Mouse (Mus musculus) cerebellum, postnatal 36 days (tissue): ENCODE results near the gene Asb15.

ENCODE experiments used
- DNase-seq, 2 experiments: peaks; one replicate each; pipeline ENCODE4 v3.0.0; 2021 to 2022; ENCODE audit warnings: mixed read lengths in 2 of 2

The Asb15 gene

GRCm38 (mm10) chr6:24568963-24569362 lies 41.0 kb downstream of the Asb15 start:
- no peak for DNase-seq

GRCm38 (mm10) chr6:24569711-24570110 lies 41.8 kb downstream of the Asb15 start:
- no peak for DNase-seq

- DNase-seq: no peak
These were observed 42.3 kb downstream of the Asb15 start for GRCm38 (mm10) chr6:24570278-24570677.

- DNase-seq: no peak
These were observed 43.2 kb downstream of the Asb15 start for GRCm38 (mm10) chr6:24571126-24571525.

DNA sequence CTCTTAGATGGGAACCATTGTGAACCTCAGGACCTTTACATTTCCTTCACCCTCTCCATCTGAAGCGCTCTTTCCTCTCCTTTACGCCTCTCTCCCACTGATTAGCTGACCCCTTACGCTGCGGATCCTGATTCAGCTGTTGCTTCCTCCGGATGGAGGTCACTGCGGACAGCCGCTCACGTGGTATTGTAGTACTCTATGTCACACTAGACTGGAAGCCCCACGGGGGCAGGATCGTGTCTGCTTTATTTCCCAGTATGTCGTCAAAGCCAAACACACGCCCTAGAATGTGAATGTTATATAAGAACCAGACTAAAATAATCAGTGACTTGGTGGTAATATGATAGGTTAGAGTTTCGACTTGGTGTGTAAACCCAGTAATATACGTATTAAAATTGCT lies 44.5 kb downstream of the Asb15 start:
- no peak for DNase-seq

DNA sequence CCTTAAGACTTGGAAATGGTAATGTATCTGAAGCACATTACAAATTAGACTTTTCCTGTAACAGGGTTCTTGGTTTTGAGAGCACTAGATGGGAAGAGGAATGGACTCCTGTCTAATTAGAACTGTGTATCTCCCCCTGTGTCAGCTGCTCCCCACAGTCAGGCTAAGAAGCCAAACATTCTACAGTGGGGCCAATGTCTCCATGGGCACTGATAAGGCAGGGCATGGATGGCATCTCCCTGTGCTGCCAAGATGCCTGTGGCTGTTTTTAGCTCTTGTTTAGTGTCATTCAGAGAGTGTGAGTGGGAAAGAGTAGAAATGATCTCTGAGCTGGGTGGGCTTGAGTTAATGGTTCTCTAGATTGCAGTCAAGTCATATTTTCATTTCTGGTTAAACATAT lies 45.4 kb downstream of the Asb15 start:
- DNase-seq: no peak

- no peak for DNase-seq
These were observed 55.5 kb downstream of the Asb15 start for GRCm38 (mm10) chr6:24583456-24583855.

DNA sequence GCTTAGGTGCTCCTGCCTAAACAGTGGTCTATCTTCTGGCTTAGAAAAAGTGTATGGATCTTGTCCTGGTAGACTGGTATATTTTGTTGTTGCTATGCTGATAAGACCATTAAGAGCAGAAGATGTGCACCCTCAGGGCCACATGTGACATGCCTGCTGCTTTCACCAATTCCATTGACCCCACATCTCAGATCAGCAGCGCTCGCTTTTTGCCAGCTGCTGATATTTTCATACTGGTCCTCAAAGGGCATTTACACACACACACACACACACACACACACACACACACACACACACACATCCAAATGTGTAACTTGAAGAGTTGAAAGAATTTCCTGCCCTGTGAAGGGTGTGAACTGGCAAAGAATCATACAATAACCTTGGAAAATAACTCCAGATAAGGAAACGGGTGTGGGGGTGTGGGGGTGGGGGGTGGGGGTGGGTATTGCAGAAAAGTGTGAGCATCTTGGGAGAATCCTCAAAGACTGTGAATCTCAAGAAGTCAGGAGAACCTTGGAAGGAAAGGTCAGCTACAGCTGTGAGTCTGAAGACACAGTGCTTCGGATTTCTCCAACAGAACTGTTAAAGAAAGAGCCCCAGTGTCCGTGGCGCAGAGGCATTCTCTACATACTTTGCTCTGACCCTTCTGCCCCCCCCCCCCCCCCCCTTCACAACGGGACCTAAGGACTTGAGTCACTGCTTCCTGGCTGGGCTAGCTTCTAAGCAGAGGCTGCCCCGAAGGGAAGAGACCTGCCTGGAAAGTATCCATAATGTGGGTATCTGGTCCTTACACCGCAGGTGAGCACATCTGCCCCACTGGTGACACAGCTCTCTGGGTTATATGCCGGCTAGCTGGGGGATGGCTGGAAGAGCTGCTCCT lies 57.7 kb downstream of the Asb15 start:
- DNase-seq: no peak

DNA sequence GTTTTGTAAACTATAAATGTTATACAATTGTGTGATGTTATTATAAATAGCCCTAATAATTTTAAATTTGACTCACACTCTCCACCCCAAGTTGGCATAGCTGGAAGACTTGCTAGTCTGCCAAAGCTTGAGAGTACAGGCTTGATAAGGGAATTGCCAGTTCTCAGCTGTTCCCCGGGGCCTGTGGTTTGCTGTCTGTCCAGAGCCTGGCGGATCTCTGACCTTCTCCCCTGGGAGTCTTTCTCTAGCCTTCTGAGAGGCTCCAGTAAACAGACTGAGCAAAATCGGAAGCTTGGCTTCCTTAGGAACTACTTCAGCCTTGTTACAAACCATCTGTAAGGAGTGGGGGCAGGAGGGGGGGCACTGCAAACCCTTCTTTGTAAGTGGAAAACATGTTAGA lies 58.9 kb downstream of the Asb15 start:
- DNase-seq: no peak

DNA sequence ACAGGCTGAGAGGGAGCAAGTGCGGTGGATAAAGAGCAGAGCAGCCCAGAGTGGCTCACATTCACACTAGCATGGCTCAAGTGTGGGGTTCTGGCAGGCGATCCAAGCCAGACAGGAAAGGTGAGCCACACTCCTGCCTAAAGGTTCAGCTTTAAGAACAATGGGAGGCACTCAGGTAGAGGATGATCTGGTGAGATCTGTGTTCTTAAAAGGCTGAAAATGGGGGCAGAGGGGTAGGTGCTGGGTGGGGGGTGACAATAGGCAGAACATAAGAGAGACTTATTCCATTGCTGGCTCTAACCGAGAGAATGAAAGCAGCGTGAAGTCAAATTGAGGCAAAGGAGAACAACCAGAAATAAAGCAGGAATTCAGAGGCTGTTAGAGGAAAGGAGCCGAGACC lies 62.3 kb downstream of the Asb15 start:
- DNase-seq: no peak

DNA sequence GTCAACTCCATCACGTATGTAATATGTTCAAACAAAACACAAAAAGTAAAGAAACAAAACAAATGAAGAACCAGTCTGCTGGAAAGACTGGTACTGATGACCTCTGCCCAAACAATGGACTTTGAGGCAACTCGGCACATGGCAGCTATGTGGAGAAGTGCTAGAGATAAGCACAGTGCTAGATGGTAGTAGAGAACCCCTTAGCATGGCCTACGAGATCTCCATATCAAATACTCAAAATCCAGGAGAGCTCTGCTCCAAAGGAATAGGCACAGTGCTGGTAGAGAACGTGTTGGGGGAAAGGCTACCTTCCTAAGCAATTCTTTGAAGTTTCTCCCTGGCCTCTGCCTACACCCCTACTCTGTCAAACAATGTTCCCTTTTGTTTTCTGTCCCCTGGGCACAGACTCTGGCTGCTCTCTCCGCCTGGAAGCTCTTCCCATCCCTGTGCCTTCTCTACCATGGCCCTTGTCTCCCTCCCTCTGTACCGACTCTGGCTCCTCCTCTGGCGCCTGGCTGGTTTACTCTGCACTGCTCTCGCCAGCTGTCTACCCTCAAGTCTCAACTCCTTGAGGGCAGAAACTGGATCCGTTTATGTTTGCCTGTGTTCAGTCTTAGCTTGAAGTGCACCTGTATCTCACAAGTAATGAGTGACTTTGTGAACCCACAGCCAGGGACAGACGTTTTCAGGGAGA lies 63.7 kb downstream of the Asb15 start:
- no peak for DNase-seq

- DNase-seq: no peak
These were observed 69.6 kb downstream of the Asb15 start, which contains the start of gene Lmod2 for GRCm38 (mm10) chr6:24597500-24597899. Gene Lmod2, plus strand, starts transcription at chr6:24597762.

- DNase-seq: no peak
These were observed 71.2 kb downstream of the Asb15 start for GRCm38 (mm10) chr6:24599179-24599578.

DNA sequence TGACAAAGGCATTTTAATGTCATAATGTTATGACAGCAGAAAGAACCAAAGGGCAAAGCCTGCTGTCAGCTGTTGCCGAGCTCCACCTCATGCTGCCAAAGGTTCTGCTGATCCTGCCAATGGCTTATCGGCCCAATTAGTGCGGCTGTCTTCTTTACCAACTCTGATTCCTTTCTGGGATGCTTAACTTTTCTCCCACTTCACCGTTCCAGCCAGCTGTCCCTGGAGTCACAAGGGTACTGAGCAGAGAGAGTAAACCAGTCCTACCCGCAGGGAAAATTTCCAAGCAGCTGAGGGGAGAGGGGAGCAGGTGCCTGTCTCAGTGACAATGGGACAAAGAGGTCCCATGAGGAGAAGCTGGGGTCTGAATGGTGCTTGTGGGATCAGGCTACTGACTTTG lies 71.7 kb downstream of the Asb15 start:
- DNase-seq: no peak

- no peak for DNase-seq
These were observed 72.2 kb downstream of the Asb15 start for GRCm38 (mm10) chr6:24600134-24600533.

GRCm38 (mm10) chr6:24600726-24601125 lies 72.8 kb downstream of the Asb15 start:
- DNase-seq: no peak

- DNase-seq: no peak
These were observed 73.7 kb downstream of the Asb15 start for GRCm38 (mm10) chr6:24601668-24602067.

DNA sequence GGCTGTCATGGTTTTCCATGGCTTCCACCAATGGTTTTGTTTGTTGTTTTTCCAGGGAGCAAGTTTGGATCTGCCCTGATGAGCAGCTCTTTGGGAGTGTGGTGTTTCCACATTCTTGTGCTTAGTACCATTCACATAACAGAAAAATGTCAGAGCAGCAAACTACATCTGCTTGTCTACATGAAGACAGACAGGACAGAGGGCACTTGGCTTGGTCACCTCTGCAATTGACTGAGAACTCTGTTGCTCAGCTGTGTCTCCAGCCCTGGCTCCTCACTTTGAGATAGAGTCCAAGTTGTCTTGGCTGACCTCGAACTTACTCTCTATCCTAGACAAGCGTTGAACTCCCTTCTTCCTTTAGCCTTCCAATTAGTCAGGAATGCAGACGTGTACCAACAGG lies 74.4 kb downstream of the Asb15 start:
- DNase-seq: no peak

DNA sequence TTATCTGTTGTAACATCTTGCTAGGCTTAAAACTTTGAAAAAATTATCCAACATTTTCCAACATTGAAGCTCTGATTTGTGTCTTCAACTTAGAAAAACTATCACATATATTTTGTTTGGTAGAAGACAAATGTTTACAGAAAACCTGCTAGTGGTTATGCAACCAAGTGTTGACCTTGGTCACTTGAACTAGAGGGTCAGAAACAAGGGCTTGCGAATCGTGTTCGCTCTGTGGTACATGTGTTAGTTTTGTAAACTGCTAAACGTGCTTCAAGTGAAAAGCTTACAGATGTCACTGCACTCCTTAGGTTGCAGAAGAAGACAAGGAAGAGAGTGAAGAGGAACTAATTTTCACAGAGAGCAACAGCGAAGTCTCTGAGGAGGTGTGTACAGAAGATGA lies 75.0 kb downstream of the Asb15 start:
- DNase-seq: no peak

GRCm38 (mm10) chr6:24604289-24604688 lies 76.3 kb downstream of the Asb15 start:
- no peak for DNase-seq

DNA sequence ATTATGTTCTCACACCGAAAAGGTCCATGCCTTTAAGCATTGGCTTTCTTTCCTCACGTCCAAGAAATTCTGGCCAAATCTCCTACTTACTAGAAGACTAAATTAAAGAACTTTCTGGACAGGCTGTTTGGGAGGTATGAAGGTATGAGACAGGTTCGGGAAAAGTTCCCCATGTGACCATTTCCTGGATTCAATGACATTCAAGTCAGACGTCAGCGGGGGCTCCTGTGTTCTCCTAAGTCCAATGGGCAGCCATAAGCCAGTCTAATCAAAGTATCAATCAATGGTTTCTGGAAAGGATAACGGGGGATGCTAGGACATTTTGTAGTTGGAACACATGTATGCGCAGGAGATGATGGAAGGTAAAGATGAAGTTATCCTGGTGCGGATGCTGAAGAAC lies 77.7 kb downstream of the Asb15 start:
- DNase-seq: no peak

GRCm38 (mm10) chr6:24606512-24606911 lies 78.6 kb downstream of the Asb15 start:
- DNase-seq: no peak

- no peak for DNase-seq
These were observed 79.6 kb downstream of the Asb15 start for GRCm38 (mm10) chr6:24607531-24607930.

DNA sequence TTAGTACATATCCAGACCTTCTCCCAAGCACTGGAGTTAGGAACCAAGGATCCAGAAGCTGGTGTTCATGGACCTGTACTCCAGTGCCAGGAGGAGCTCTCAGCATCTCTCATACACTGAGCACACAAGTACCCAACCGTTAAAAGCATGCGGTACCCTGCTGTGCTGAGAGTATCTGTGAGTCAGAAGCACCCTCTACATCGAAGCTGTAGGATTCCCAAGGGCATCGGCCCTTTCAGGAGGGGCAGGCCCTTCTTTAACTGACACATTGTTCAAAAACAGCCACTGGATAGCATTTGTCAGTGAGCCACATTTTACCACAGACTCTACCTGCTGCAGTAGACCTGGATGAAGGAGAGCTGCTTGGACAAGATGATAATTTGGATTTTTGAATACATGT lies 80.2 kb downstream of the Asb15 start:
- DNase-seq: no peak
